Mouse (Mus musculus) intestine, embryonic 16.5 days (tissue): ENCODE measurements around the gene Bod1. TPM values are rescaled to one million over a fixed set of nuclear protein-coding genes. Genes with fewer than 3 reads are reported as not detected.
A peak's percentile ranks its signal among the peaks of the same experiment; 100 is the strongest.

Experiments used
- ATAC-seq: fragments of 200-750 bp; cut with Nextera tagmentation; 2 replicates; pipeline ENCODE4 v1.8.0; 2017; ENCODE audit warnings: moderate TSS enrichment, moderate library complexity
- H3K27ac ChIP-seq: fragments of 300-500 bp; sonication (generic); 2 replicates; pipeline ENCODE4 v1.5.1; 2014; ENCODE audit warnings: mild to moderate bottlenecking, low read length
- H3K27me3 ChIP-seq: fragments of 300-500 bp; sonication (generic); replicated peaks from 2 replicates; pipeline ENCODE4 v1.6.1; 2014; ENCODE audit warnings: low read length, control low read depth, mixed read lengths; ENCODE audit not compliant: control insufficient read depth, insufficient read depth
- H3K36me3 ChIP-seq: fragments of 300-500 bp; sonication (generic); 2 replicates; pipeline ENCODE4 v1.6.1; 2014; ENCODE audit warnings: low read length, control low read depth; ENCODE audit not compliant: control insufficient read depth, insufficient read depth
- H3K4me1 ChIP-seq: fragments of 300-500 bp; sonication (generic); 2 replicates; pipeline ENCODE4 v1.6.1; 2014; ENCODE audit warnings: low read length, control low read depth, mixed read lengths; ENCODE audit not compliant: control insufficient read depth, insufficient read depth
- H3K4me2 ChIP-seq: fragments of 300-500 bp; sonication (generic); 2 replicates; pipeline ENCODE4 v1.6.1; 2014; ENCODE audit warnings: low read depth, low read length, control low read depth
- H3K4me3 ChIP-seq: fragments of 300-500 bp; sonication (generic); 2 replicates; pipeline ENCODE4 v1.5.1; 2014; ENCODE audit warnings: mild to moderate bottlenecking, low read length
- H3K9ac ChIP-seq: fragments of 300-500 bp; sonication (generic); 2 replicates; pipeline ENCODE4 v1.6.1; 2014; ENCODE audit warnings: low read depth, low read length
- H3K9me3 ChIP-seq: fragments of 300-500 bp; sonication (generic); 2 replicates; pipeline ENCODE4 v1.6.1; 2016; ENCODE audit warnings: low read length, control low read depth; ENCODE audit not compliant: control insufficient read depth
- WGBS: fragments of 180-500 bp; shearing (Covaris S2); extraction: QIAGEN DNeasy Blood & Tissue Kit; methylation state at CpG from one replicate; pipeline ENCODE4 v1.1.7; 2014; 5-methylcytosine and 5-hydroxymethylcytosine counted together
- polyA plus RNA-seq: library from polyadenylated mRNA; unstranded; fragments of >200 nt; fragmentation: Nextera tagmentation; extraction: Ambion mirVana; gene quantifications from 2 replicates; pipeline ENCODE4 v1.2.1, GENCODE M21; 2015

The Bod1 gene
- polyA plus RNA-seq: 46.9 and 54.8 TPM in 2 replicates

GRCm38 (mm10) chr11:31671354-31672169 is at the start of gene Bod1:
Bod1 (minus strand) TSS chr11:31671885.
- no peaks in the 10 kb centered on the region for H3K9me3 ChIP-seq
- H3K4me3 ChIP-seq: peak within 1 kb of the TSS; percentile 81
- peaks cover under 1% of the 10 kb centered on the region; the same call in 1 of the 2 replicates for H3K36me3 ChIP-seq
- H3K27me3 ChIP-seq: no peaks in the 10 kb centered on the region
- ATAC-seq: peak; percentile 99
- WGBS: 0% methylated on average over 51 of the region's 76 CpGs
- no peak within 1 kb of the TSS; the same call in 1 of the 2 replicates for H3K27ac ChIP-seq
- peak within 1 kb of the TSS; percentile 94 for H3K9ac ChIP-seq
- H3K4me2 ChIP-seq: peak within 1 kb of the TSS; percentile 65
- peaks cover 7% of the 10 kb centered on the region for H3K4me1 ChIP-seq

GRCm38 (mm10) chr11:31719090-31719489 is 47.4 kb upstream of the Bod1 start:
- no peaks in the 10 kb centered on the region for H3K36me3 ChIP-seq
- WGBS: 81% methylated on average over 4 of the region's 4 CpGs

DNA sequence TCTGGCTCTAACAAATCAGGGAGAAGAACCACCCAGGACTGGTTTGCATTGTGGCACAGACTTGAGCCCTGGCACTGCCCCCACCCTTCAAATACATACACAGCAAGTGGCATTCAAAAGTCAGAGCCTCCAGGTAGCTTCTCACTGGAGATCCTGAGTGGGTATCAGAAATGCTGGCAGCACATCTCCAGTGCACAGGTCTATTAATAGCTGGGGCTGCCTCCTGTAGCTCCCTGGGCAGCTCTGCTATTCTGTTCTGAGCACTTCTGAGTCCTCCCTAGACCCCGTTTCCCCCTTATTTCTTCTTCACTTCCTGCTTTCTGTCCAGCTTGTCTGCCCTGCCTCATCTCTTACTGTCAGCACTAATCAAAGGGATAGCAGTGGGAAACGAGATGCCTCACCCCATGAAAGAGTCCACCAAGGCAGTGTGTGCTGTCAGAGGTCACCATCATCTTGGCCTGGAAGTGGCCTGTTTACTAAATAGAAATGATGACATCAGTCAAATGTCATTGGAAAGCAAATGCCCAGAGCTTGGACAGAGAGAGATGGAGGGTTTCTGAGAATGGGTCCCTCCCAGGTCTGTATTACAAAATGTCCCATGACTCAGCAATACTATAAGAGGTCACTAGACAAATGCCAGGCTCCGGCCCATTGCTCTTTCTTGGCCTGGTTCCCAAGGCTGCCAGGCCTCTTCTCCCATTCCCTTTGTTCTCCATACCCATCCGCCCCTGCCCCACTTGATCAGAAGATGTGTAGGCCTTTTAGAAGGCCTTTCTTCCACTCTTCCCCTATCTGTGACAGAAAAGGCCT is 46.4 kb upstream of the Bod1 start:
- ATAC-seq: no peak
- Histone ChIP-seq H3K4me2 (no peak overlapping the region), H3K9me3 (no peaks in the 10 kb centered on the region), H3K27me3 (no peaks in the 10 kb centered on the region), H3K36me3 (no peaks in the 10 kb centered on the region), H3K4me3 (no peak overlapping the region), H3K4me1 (peaks cover 2% of the 10 kb centered on the region; the same call in 1 of the 2 replicates), H3K9ac (no peak overlapping the region), H3K27ac (no peak overlapping the region)
- 56% methylated on average over 4 of the region's 4 CpGs for WGBS

More at GRCm38 (mm10) chr11:31719090-31719489, 47.4 kb upstream of the Bod1 start:
- Histone ChIP-seq H3K9ac (no peak overlapping the region), H3K4me3 (no peak overlapping the region), H3K4me2 (no peak overlapping the region), H3K9me3 (no peaks in the 10 kb centered on the region), H3K27ac (no peak overlapping the region), H3K27me3 (no peaks in the 10 kb centered on the region), H3K4me1 (no peaks in the 10 kb centered on the region)
- no peak for ATAC-seq

- Histone ChIP-seq H3K36me3 (no peaks in the 10 kb centered on the region), H3K4me3 (no peak overlapping the region), H3K27ac (peak overlapping the region; percentile 23), H3K9me3 (no peaks in the 10 kb centered on the region), H3K4me1 (peaks cover 2% of the 10 kb centered on the region; the same call in 1 of the 2 replicates), H3K4me2 (no peak overlapping the region), H3K27me3 (no peaks in the 10 kb centered on the region), H3K9ac (no peak overlapping the region)
- ATAC-seq: peak; percentile 53; the same call in 1 of the 2 replicates
- WGBS: 62% methylated on average over 6 of the region's 6 CpGs
Observed at GRCm38 (mm10) chr11:31713641-31714121, 42.0 kb upstream of the Bod1 start.

- 68% methylated on average over 8 of the region's 8 CpGs for WGBS
- peaks cover 2% of the 10 kb centered on the region; the same call in 1 of the 2 replicates for H3K4me1 ChIP-seq
- H3K27ac ChIP-seq: peak overlapping the region; percentile 23
Observed at GRCm38 (mm10) chr11:31713116-31713515, 41.4 kb upstream of the Bod1 start.

GRCm38 (mm10) chr11:31707771-31708170 is 36.1 kb upstream of the Bod1 start:
- peaks cover 7% of the 10 kb centered on the region; the same call in 1 of the 2 replicates for H3K9me3 ChIP-seq
- H3K27me3 ChIP-seq: no peaks in the 10 kb centered on the region
- H3K9ac ChIP-seq: no peak overlapping the region
- no peak for ATAC-seq
- H3K4me1 ChIP-seq: no peaks in the 10 kb centered on the region
- H3K36me3 ChIP-seq: no peaks in the 10 kb centered on the region
- no peak overlapping the region for H3K4me3 ChIP-seq
- H3K4me2 ChIP-seq: no peak overlapping the region
- no peak overlapping the region for H3K27ac ChIP-seq

More at GRCm38 (mm10) chr11:31713116-31713515, 41.4 kb upstream of the Bod1 start:
- no peaks in the 10 kb centered on the region for H3K9me3 ChIP-seq
- H3K4me2 ChIP-seq: no peak overlapping the region
- H3K9ac ChIP-seq: no peak overlapping the region
- ATAC-seq: no peak
- H3K4me3 ChIP-seq: no peak overlapping the region
- no peaks in the 10 kb centered on the region for H3K36me3 ChIP-seq
- no peaks in the 10 kb centered on the region for H3K27me3 ChIP-seq

GRCm38 (mm10) chr11:31703173-31703572 is 31.5 kb upstream of the Bod1 start:
- no peak for ATAC-seq
- no peaks in the 10 kb centered on the region for H3K4me1 ChIP-seq
- H3K4me3 ChIP-seq: no peak overlapping the region

GRCm38 (mm10) chr11:31701901-31702300 is 30.2 kb upstream of the Bod1 start:
- H3K9ac ChIP-seq: no peak overlapping the region
- no peak overlapping the region for H3K4me2 ChIP-seq
- H3K36me3 ChIP-seq: no peaks in the 10 kb centered on the region
- no peak overlapping the region for H3K27ac ChIP-seq
- no peak for ATAC-seq
- no peak overlapping the region for H3K4me3 ChIP-seq
- H3K9me3 ChIP-seq: 0 out of 2 replicates have a peak, but pooled peaks cover 3% of the 10 kb centered on the region
- H3K4me1 ChIP-seq: no peaks in the 10 kb centered on the region
- 88% methylated on average over 3 of the region's 3 CpGs for WGBS
- no peaks in the 10 kb centered on the region for H3K27me3 ChIP-seq

More at GRCm38 (mm10) chr11:31703173-31703572, 31.5 kb upstream of the Bod1 start:
- no peak overlapping the region for H3K4me2 ChIP-seq
- H3K9ac ChIP-seq: no peak overlapping the region
- H3K27ac ChIP-seq: no peak overlapping the region
- H3K36me3 ChIP-seq: no peaks in the 10 kb centered on the region
- 69% methylated on average over 8 of the region's 8 CpGs for WGBS
- H3K9me3 ChIP-seq: peaks cover 10% of the 10 kb centered on the region; the same call in 1 of the 2 replicates
- no peaks in the 10 kb centered on the region for H3K27me3 ChIP-seq

DNA sequence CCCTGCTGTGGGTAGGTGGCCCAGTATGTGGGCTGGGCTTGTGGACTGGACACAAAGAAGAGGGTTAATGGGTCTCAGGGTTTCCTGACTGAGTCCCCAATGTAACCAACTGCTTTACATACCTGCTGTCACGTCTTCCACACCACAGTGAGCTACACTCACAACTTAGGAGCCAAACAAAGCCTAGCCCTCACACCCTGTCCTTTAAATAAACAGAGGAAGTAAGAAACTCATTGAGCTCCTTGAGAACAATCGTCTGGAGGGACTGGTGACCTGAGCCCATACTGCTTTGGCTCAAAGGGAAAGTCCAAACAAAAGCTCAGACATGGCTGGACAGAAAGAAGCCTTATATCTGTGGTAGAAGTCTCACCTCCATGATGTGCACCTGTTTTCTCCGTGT is 27.8 kb upstream of the Bod1 start:
- Histone ChIP-seq H3K4me1 (no peaks in the 10 kb centered on the region), H3K27me3 (no peaks in the 10 kb centered on the region), H3K9me3 (0 out of 2 replicates have a peak, but pooled peaks cover 3% of the 10 kb centered on the region), H3K4me2 (no peak overlapping the region), H3K4me3 (no peak overlapping the region), H3K9ac (no peak overlapping the region), H3K27ac (no peak overlapping the region), H3K36me3 (no peaks in the 10 kb centered on the region)
- 44% methylated on average over 3 of the region's 3 CpGs for WGBS
- no peak for ATAC-seq
